Mouse (Mus musculus) cortical plate, adult 2 months (tissue): ENCODE data around the gene Ggact.

Source experiments
- CTCF ChIP-seq: fragments of 200-500 bp; IDR thresholded peaks from 2 replicates; pipeline ENCODE4 v1.5.1; 2011; ENCODE audit warnings: mild to moderate bottlenecking, control low read depth, low read length; ENCODE audit not compliant: insufficient read depth; ENCODE audit errors: extremely low read depth
- POLR2A ChIP-seq: fragments of 200-500 bp; IDR thresholded peaks from 2 replicates; pipeline ENCODE4 v1.6.1; 2011; ENCODE audit warnings: mild to moderate bottlenecking, low read length, control low read depth; ENCODE audit not compliant: insufficient read depth; ENCODE audit errors: extremely low read depth

DNA sequence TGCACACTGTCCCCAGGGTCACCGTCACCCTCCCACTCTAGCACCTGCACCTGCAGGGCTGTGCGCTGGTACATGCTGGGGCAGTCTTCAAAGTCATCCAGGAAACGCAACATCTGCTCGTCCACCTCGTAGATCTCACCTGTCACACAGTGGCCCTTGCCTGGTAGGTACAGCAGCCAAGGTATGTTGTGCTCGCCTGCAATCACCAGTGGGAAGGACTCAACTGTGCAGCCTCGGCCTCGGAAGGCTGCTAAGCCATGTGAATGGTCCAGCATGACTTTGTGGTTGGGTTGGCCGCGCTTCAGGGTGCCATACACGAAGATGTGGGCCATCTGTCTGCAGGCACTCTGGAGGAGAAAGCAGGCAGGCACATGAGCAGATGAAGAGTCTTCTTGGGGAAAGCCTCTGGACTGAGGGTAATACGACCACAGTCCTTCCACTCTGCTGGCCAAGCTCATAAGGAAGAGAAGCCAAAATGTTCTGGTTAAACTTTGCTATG lies 22.0 kb downstream of the Ggact start:
- TF ChIP-seq CTCF = no peak
- TF ChIP-seq POLR2A = no peak
